Mouse (Mus musculus) midbrain, postnatal 0 days (tissue): ENCODE results near the gene Hba-x. TPM values are rescaled to one million over a fixed set of nuclear protein-coding genes. Genes with fewer than 3 reads are reported as not detected.

Source experiments
- ATAC-seq: fragments of 200-750 bp; cut with Nextera tagmentation; 2 replicates; pipeline ENCODE4 v1.8.0; 2017; ENCODE audit warnings: moderate number of reproducible peaks, mild to moderate bottlenecking, moderate TSS enrichment, moderate library complexity; ENCODE audit not compliant: low FRiP score
- DNase-seq: peaks from one replicate; pipeline ENCODE4 v3.0.0-alpha.2; 2015; ENCODE audit warnings: low spot score
- H3K27ac ChIP-seq: fragments of 300-500 bp; sonication (generic); 2 replicates; pipeline ENCODE4 v1.5.1; 2014; ENCODE audit warnings: low read depth, mild to moderate bottlenecking, low read length, mixed read lengths
- H3K27me3 ChIP-seq: fragments of 300-500 bp; sonication (generic); 2 replicates; pipeline ENCODE4 v1.6.1; 2014; ENCODE audit warnings: low read length, control low read depth, mixed read lengths; ENCODE audit not compliant: insufficient read depth
- H3K36me3 ChIP-seq: fragments of 300-500 bp; sonication (generic); 2 replicates; pipeline ENCODE4 v1.6.1; 2014; ENCODE audit warnings: low read length, control low read depth, mixed read lengths; ENCODE audit not compliant: insufficient read depth
- H3K4me1 ChIP-seq: fragments of 300-500 bp; sonication (generic); 2 replicates; pipeline ENCODE4 v1.6.1; 2014; ENCODE audit warnings: mild to moderate bottlenecking, control low read depth, antibody characterized with exemption, low read length, mixed read lengths; ENCODE audit not compliant: insufficient read depth
- H3K4me2 ChIP-seq: fragments of 300-500 bp; sonication (generic); 2 replicates; pipeline ENCODE4 v1.6.1; 2014; ENCODE audit warnings: low read depth, mild to moderate bottlenecking, low read length, mixed read lengths; ENCODE audit not compliant: poor library complexity, severe bottlenecking
- H3K4me3 ChIP-seq: fragments of 300-500 bp; sonication (generic); 2 replicates; pipeline ENCODE4 v1.5.1; 2014; ENCODE audit warnings: low read depth, mild to moderate bottlenecking, low read length, moderate library complexity
- H3K9ac ChIP-seq: fragments of 300-500 bp; sonication (generic); replicated peaks from 2 replicates; pipeline ENCODE4 v1.6.1; 2014; ENCODE audit warnings: mild to moderate bottlenecking, low read length, moderate library complexity, mixed read lengths; ENCODE audit not compliant: poor library complexity, severe bottlenecking
- H3K9me3 ChIP-seq: fragments of 300-500 bp; sonication (generic); 2 replicates; pipeline ENCODE4 v1.6.1; 2016; ENCODE audit warnings: low read length, control low read depth
- CTCF ChIP-seq: IDR thresholded peaks from 2 replicates; pipeline ENCODE4 v1.5.1; 2016; ENCODE audit warnings: antibody characterized with exemption, mild to moderate bottlenecking
- WGBS: fragments of 180-500 bp; shearing (Covaris S2); extraction: QIAGEN DNeasy Blood & Tissue Kit; methylation state at CpG from one replicate; pipeline ENCODE4 v1.1.7; 2014; 5-methylcytosine and 5-hydroxymethylcytosine counted together
- polyA plus RNA-seq: library from polyadenylated mRNA; unstranded; fragments of >200 nt; fragmentation: Nextera tagmentation; extraction: Ambion mirVana; gene quantifications from 2 replicates; pipeline ENCODE4 v1.2.1, GENCODE M21; 2015
- total RNA-seq: library from RNA; depleted of rRNA; stranded (reverse); fragments of >200 nt; gene quantifications from 2 replicates; pipeline ENCODE4 v1.2.3, GENCODE M21; 2014; rRNA removed

The Hba-x gene
- total RNA-seq: 0.38 TPM in 1 of 2 replicates, not detected in the other
- 0.49 TPM in 1 of 2 replicates, not detected in the other for polyA plus RNA-seq

GRCm38 (mm10) chr11:32276347-32276746 lies at the start of gene Hba-x:
Hba-x (plus strand) TSS chr11:32276400.
- Histone ChIP-seq H3K36me3 (no peaks in the 10 kb centered on the region), H3K4me1 (no peaks in the 10 kb centered on the region), H3K9me3 (no peaks in the 10 kb centered on the region), H3K27ac (no peak within 1 kb of the TSS), H3K27me3 (no peaks in the 10 kb centered on the region), H3K4me3 (no peak within 1 kb of the TSS), H3K4me2 (no peak within 1 kb of the TSS), H3K9ac (no peak within 1 kb of the TSS)
- ATAC-seq (no peak), DNase-seq (no peak)
- no peak for TF ChIP-seq CTCF
- WGBS: 71% methylated on average over 3 of the region's 3 CpGs

- DNase-seq: no peak
- TF ChIP-seq CTCF: no peak
- Histone ChIP-seq H3K4me3 (peak overlapping the region; percentile 62), H3K27me3 (peaks cover 12% of the 10 kb centered on the region), H3K27ac (peak overlapping the region; percentile 86), H3K9ac (peak overlapping the region; percentile 78), H3K36me3 (peaks cover 13% of the 10 kb centered on the region; the same call in 1 of the 2 replicates), H3K4me2 (peak overlapping the region; percentile 75), H3K9me3 (no peaks in the 10 kb centered on the region), H3K4me1 (peaks cover 13% of the 10 kb centered on the region)
- no peak for ATAC-seq
- WGBS: 22% methylated on average over 1 of the region's 1 CpGs
These were observed 49.2 kb upstream of the Hba-x start for GRCm38 (mm10) chr11:32227041-32227440.

- Histone ChIP-seq H3K36me3 (peaks cover 13% of the 10 kb centered on the region; the same call in 1 of the 2 replicates), H3K4me2 (peak overlapping the region; percentile 75), H3K9me3 (no peaks in the 10 kb centered on the region), H3K4me3 (peak overlapping the region; percentile 62; the same call in 1 of the 2 replicates), H3K4me1 (peaks cover 8% of the 10 kb centered on the region), H3K27ac (no peak overlapping the region), H3K9ac (0 out of 2 replicates have a peak overlapping the region, but pooled peaks have one; percentile 78), H3K27me3 (peaks cover 9% of the 10 kb centered on the region; the same call in 1 of the 2 replicates)
- no peak for TF ChIP-seq CTCF
- DNase-seq (no peak), ATAC-seq (no peak)
- 90% methylated on average over 9 of the region's 9 CpGs for WGBS
These were observed 48.6 kb upstream of the Hba-x start for GRCm38 (mm10) chr11:32227555-32227954.

- Histone ChIP-seq H3K27ac (no peak overlapping the region), H3K4me2 (no peak overlapping the region), H3K9ac (no peak overlapping the region), H3K27me3 (peaks cover 9% of the 10 kb centered on the region; the same call in 1 of the 2 replicates), H3K9me3 (no peaks in the 10 kb centered on the region), H3K36me3 (peaks cover 18% of the 10 kb centered on the region), H3K4me1 (peaks cover 8% of the 10 kb centered on the region), H3K4me3 (no peak overlapping the region)
- no peak for TF ChIP-seq CTCF
- ATAC-seq (no peak), DNase-seq (no peak)
- WGBS: 93% methylated on average over 3 of the region's 3 CpGs
These were observed 47.8 kb upstream of the Hba-x start for GRCm38 (mm10) chr11:32228292-32228845.

GRCm38 (mm10) chr11:32230220-32230619 lies 46.0 kb upstream of the Hba-x start:
- no peak for TF ChIP-seq CTCF
- ATAC-seq: no peak
- DNase-seq: no peak
- no peak overlapping the region for H3K4me3 ChIP-seq
- no peak overlapping the region for H3K27ac ChIP-seq
- no peaks in the 10 kb centered on the region for H3K9me3 ChIP-seq
- H3K27me3 ChIP-seq: no peaks in the 10 kb centered on the region
- H3K4me1 ChIP-seq: peaks cover 8% of the 10 kb centered on the region
- no peak overlapping the region for H3K9ac ChIP-seq
- H3K36me3 ChIP-seq: peaks cover 30% of the 10 kb centered on the region
- no peak overlapping the region for H3K4me2 ChIP-seq
- 77% methylated on average over 4 of the region's 4 CpGs for WGBS

- WGBS: 96% methylated on average over 2 of the region's 2 CpGs
These were observed 45.1 kb upstream of the Hba-x start for GRCm38 (mm10) chr11:32231125-32231524.

More at GRCm38 (mm10) chr11:32231125-32231524, 45.1 kb upstream of the Hba-x start:
- Histone ChIP-seq H3K27ac (no peak overlapping the region), H3K27me3 (no peaks in the 10 kb centered on the region), H3K4me1 (peaks cover 8% of the 10 kb centered on the region; the same call in 1 of the 2 replicates), H3K4me3 (no peak overlapping the region), H3K36me3 (peaks cover 30% of the 10 kb centered on the region), H3K9ac (no peak overlapping the region), H3K9me3 (no peaks in the 10 kb centered on the region), H3K4me2 (no peak overlapping the region)
- DNase-seq (no peak), ATAC-seq (no peak)
- TF ChIP-seq CTCF: no peak
